Mouse (Mus musculus) embryo, embryonic 11.5 days (tissue): ENCODE measurements at regions not wholly inside any gene's neighbourhood (a gene's known extent, or its start where the extent isn't known, plus 50 kb on each side); places are given as distances from the start of the nearest gene placed in this dataset.

Source experiments
- DNase-seq: peaks from one replicate; pipeline ENCODE4 v3.0.0-alpha.2; 2012; ENCODE audit warnings: low read depth, low spot score

GRCm38 (mm10) chr11:13885775-13886174, 713.3 kb upstream of the Pom121l12 start:
- peak; percentile 5 for DNase-seq

- DNase-seq, result no peak
Measured at GRCm38 (mm10) chr11:13893301-13893700, 705.8 kb upstream of the Pom121l12 start.
